Mouse (Mus musculus): ENCODE data around the gene Ttc6. TPM values are rescaled to one million over a fixed set of nuclear protein-coding genes. Genes with fewer than 3 reads are reported as not detected.

Gene Ttc6
- polyA plus RNA-seq, 1 experiment from 2014 or later = 2.9 TPM

GRCm38 (mm10) chr12:57709966-57710365 is 146.1 kb downstream of the Ttc6 start:
- Histone ChIP-seq H3K4me1 (ENCODE audit: control insufficient read depth, insufficient read depth, low read length) (no peaks in the 10 kb centered on the region), H3K27ac (ENCODE audit: low read depth, low read length) (no peak overlapping the region), H3K27me3 (ENCODE audit: control insufficient read depth, insufficient read depth, low read length) (no peaks in the 10 kb centered on the region), H3K9ac (ENCODE audit: low read length) (no peak overlapping the region), H3K4me2 (no peak overlapping the region), H3K4me3 (ENCODE audit: low read depth, low read length) (no peak overlapping the region), H3K36me3 (ENCODE audit: control insufficient read depth, insufficient read depth, low read length) (no peaks in the 10 kb centered on the region), H3K9me3 (ENCODE audit: control insufficient read depth, low read length) (no peaks in the 10 kb centered on the region)
- ATAC-seq (ENCODE audit: low FRiP score) = no peak
- no peak for DNase-seq (ENCODE audit: low spot score, missing footprints)
- WGBS = 96% methylated on average over 1 of the region's 1 CpGs

DNA sequence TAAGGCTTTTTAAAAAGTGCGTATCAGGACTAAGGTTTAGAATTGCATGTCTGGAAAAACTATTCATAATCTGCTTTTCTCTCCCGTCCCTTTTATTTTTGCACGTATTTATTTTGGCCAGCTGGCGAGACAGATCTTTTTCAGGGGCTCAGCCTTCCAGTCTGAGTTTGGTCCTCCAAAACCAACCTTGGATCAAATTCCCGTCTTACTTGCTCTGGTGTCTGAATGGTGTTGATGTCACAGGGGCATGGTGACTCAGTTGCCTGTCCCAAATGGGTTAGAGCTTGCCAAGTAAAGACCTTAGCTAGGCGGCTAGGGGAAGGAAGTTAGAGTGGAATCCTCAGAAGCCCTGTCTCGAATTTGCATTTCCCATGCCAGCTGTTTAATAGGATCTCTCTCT is 200.8 kb downstream of the Ttc6 start:
- H3K27me3 ChIP-seq (ENCODE audit: control insufficient read depth, insufficient read depth, low read length) = no peaks in the 10 kb centered on the region
- no peak overlapping the region for H3K4me3 ChIP-seq (ENCODE audit: low read depth, low read length)
- H3K4me1 ChIP-seq (ENCODE audit: control insufficient read depth, insufficient read depth, low read length) = no peaks in the 10 kb centered on the region
- no peak overlapping the region for H3K4me2 ChIP-seq
- H3K36me3 ChIP-seq (ENCODE audit: control insufficient read depth, insufficient read depth, low read length) = no peaks in the 10 kb centered on the region
- no peak overlapping the region for H3K9ac ChIP-seq (ENCODE audit: low read length)
- 82% methylated on average over 7 of the region's 7 CpGs for WGBS
- no peak for ATAC-seq (ENCODE audit: low FRiP score)
- no peak overlapping the region for H3K27ac ChIP-seq (ENCODE audit: low read depth, low read length)
- no peaks in the 10 kb centered on the region for H3K9me3 ChIP-seq (ENCODE audit: control insufficient read depth, low read length)
- DNase-seq (ENCODE audit: low spot score, missing footprints) = no peak

DNA sequence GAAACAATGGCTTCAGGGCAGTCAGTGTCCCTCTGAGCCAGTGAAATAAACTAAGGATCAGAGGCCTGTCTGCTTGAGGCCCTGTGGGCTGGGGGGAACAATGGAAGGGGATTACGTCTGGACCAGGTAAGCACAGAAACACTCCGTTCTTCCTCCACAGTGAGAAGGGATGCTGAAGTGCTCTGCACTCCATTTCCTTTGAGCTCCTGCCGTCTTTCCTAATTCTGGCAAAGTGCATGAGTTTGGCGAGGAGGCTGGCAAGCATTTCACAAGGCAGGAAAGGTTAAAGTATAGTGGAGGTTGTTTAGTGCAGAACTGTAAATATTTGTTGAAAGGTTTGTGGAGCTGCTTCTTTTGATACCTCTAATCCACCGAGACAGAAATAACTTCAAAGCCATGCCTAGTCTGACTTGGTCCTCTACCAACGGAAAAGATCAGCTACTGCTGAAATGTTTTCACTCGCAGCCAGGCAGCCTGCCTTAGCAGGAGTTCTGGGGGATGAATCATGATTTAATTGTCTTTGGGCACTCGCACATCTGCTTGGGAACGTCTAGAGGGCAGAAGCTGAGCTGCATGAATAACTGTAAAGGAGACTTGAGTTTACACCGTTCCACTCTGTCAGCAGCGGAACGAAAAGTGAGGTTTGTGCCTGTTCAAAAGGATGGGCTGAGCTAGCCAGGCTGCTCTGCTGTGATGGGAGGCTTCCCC is 212.5 kb downstream of the Ttc6 start:
- 5% methylated on average over 12 of the region's 12 CpGs for WGBS
- Histone ChIP-seq H3K27ac (ENCODE audit: low read depth, low read length) (no peak overlapping the region), H3K9ac (ENCODE audit: low read length) (no peak overlapping the region), H3K4me1 (ENCODE audit: control insufficient read depth, insufficient read depth, low read length) (peaks cover 4% of the 10 kb centered on the region), H3K4me3 (ENCODE audit: low read depth, low read length) (no peak overlapping the region), H3K4me2 (peak overlapping the region; percentile 32), H3K9me3 (ENCODE audit: control insufficient read depth, low read length) (no peaks in the 10 kb centered on the region), H3K27me3 (ENCODE audit: control insufficient read depth, insufficient read depth, low read length) (no peaks in the 10 kb centered on the region), H3K36me3 (ENCODE audit: control insufficient read depth, insufficient read depth, low read length) (no peaks in the 10 kb centered on the region)
- peak; percentile 66; the same call in 1 of the 2 replicates for ATAC-seq (ENCODE audit: low FRiP score)
- peak; percentile 89 for DNase-seq (ENCODE audit: low spot score, missing footprints)

GRCm38 (mm10) chr12:57781926-57782325 is 218.0 kb downstream of the Ttc6 start:
- ATAC-seq (ENCODE audit: low FRiP score) (peak; percentile 54; the same call in 1 of the 2 replicates), DNase-seq (ENCODE audit: low spot score, missing footprints) (no peak)
- Histone ChIP-seq H3K4me3 (ENCODE audit: low read depth, low read length) (no peak overlapping the region), H3K4me2 (no peak overlapping the region), H3K9me3 (ENCODE audit: control insufficient read depth, low read length) (no peaks in the 10 kb centered on the region), H3K4me1 (ENCODE audit: control insufficient read depth, insufficient read depth, low read length) (no peaks in the 10 kb centered on the region), H3K36me3 (ENCODE audit: control insufficient read depth, insufficient read depth, low read length) (no peaks in the 10 kb centered on the region), H3K9ac (ENCODE audit: low read length) (no peak overlapping the region), H3K27me3 (ENCODE audit: control insufficient read depth, insufficient read depth, low read length) (no peaks in the 10 kb centered on the region), H3K27ac (ENCODE audit: low read depth, low read length) (no peak overlapping the region)
- 73% methylated on average over 5 of the region's 5 CpGs for WGBS

GRCm38 (mm10) chr12:57787471-57787870 is 223.6 kb downstream of the Ttc6 start:
- no peaks in the 10 kb centered on the region for H3K9me3 ChIP-seq (ENCODE audit: control insufficient read depth, low read length)
- H3K27ac ChIP-seq (ENCODE audit: low read depth, low read length) = no peak overlapping the region
- ATAC-seq (ENCODE audit: low FRiP score) (peak; percentile 59; the same call in 1 of the 2 replicates), DNase-seq (ENCODE audit: low spot score, missing footprints) (peak; percentile 88)
- H3K9ac ChIP-seq (ENCODE audit: low read length) = no peak overlapping the region
- H3K4me2 ChIP-seq = no peak overlapping the region
- H3K4me1 ChIP-seq (ENCODE audit: control insufficient read depth, insufficient read depth, low read length) = no peaks in the 10 kb centered on the region
- no peaks in the 10 kb centered on the region for H3K36me3 ChIP-seq (ENCODE audit: control insufficient read depth, insufficient read depth, low read length)
- 23% methylated on average over 5 of the region's 5 CpGs for WGBS
- no peak overlapping the region for H3K4me3 ChIP-seq (ENCODE audit: low read depth, low read length)
- H3K27me3 ChIP-seq (ENCODE audit: control insufficient read depth, insufficient read depth, low read length) = no peaks in the 10 kb centered on the region

Other genes with a start within 250 kb of the Ttc6 start
- 6.8 and 10.5 TPM in 2 replicates for gene Foxa1, start 17.2 kb upstream of the Ttc6 start, polyA plus RNA-seq (2014; fragmentation: Nextera tagmentation; extraction: Ambion mirVana)